Mouse (Mus musculus): ENCODE data around the gene Ptgfrn. TPM values are rescaled to one million over a fixed set of nuclear protein-coding genes. Genes with fewer than 3 reads are reported as not detected.

Gene Ptgfrn
- polyA plus RNA-seq, 1 experiment = 81.5 TPM

DNA sequence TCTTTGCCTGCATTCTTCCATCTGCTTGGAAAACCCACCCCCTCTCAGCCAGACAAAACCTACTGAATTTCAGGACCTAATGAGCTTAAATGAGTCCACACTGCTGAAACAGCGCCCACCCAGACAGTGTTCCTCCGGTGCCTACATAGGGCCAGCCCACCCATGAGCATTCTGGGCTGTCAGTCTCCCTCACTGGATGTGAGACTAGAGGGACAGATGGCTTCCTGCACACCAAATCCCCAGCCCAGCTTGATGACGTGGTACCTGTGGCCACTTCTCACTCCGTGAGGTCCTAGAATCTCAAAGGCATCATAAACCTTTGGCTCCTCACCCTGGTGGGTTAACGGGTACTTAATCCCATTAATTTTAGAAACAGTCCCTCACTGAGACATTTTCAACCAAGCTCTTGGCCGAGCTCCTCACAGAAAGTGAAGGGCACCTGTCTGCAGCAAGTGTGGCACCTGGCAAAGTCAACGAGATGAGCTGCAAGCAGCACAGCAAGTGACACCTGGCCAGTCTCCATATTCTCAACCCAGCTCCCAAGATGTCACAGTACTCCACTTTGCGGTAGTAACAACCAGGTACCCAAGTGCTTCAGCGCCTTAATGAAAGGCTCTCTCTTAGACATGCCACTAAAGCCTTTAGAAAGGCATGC lies 12.8 kb downstream of the Ptgfrn start:
- 77% methylated on average over 9 of the region's 9 CpGs for WGBS
- H3K4me3 ChIP-seq (replicated peaks; ENCODE audit: extremely low read depth, low read depth, low read length) = no peak overlapping the region
- DNase-seq = no peak

DNA sequence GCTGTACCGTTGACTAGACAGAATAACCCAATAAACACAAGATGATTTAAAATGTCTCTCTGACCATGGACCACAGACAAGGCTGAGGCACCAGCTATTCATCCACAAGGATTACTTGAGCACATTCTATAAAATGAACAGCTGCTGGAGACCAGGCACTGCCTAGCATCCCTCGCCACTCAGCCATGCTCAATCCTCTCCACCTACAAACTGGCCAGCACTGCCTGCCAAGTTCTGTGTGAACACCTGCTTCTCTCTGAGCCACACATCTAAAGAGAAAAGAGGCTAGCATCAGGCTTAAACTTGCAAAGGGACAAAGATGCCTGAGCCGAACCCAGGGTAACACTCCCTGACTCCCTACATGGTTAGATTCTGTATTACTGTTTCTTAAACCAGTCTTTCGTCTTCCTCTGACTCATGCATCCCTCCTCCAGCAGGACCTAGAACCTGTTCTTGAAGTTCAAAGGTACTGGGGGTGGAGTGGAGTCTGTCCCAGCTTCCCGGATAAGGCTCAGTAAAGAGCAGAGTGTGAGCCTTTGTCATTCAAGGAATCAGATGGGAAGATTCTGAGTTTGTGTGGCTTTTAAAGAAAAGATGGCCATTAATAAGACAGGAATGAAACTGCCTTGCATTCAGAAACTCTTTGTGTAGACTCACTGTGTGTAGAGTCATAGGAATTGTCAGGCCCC lies 14.2 kb downstream of the Ptgfrn start:
- peaks cover 34% of the 10 kb centered on the region for H3K4me1 ChIP-seq (ENCODE audit: control insufficient read depth, insufficient read depth, low read length)
- 81% methylated on average over 5 of the region's 5 CpGs for WGBS
- no peak for DNase-seq
- no peak overlapping the region for H3K4me3 ChIP-seq (replicated peaks; ENCODE audit: extremely low read depth, low read depth, low read length)
- TF ChIP-seq CTCF (IDR thresholded peaks at IDR 0.05; ENCODE audit: insufficient read depth, low read length) (no peak), POLR2A (IDR thresholded peaks at IDR 0.05; ENCODE audit: borderline replicate concordance, extremely low read depth, low read depth, low read length) (no peak)

More for the DNA sequence above, 12.8 kb downstream of the Ptgfrn start:
- H3K4me1 ChIP-seq (ENCODE audit: control insufficient read depth, insufficient read depth, low read length) = peaks cover 39% of the 10 kb centered on the region
- TF ChIP-seq CTCF (IDR thresholded peaks at IDR 0.05; ENCODE audit: insufficient read depth, low read length) (no peak), POLR2A (IDR thresholded peaks at IDR 0.05; ENCODE audit: borderline replicate concordance, extremely low read depth, low read depth, low read length) (no peak)

DNA sequence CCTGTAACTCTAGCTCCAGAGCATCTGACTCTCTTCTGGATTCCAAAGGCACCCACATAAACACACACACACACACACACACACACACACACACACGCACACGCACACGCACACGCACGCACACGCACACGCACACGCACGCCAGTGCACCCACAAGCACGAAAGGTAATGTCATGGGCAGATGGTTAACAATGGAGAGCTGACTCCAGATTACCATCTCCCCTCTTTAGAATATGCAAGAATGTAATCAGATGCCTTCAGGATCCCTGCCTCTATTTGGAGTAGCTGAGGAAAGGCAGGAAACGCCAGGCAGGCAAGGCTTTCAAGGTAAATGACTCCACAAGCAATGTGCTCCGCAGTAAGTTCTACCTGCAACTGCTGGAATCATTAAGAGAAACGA lies 17.9 kb downstream of the Ptgfrn start:
- Histone ChIP-seq H3K4me1 (ENCODE audit: control insufficient read depth, insufficient read depth, low read length) (peaks cover 4% of the 10 kb centered on the region), H3K4me3 (replicated peaks; ENCODE audit: extremely low read depth, low read depth, low read length) (no peak overlapping the region)
- DNase-seq = no peak
- no peak for TF ChIP-seq POLR2A (IDR thresholded peaks at IDR 0.05; ENCODE audit: borderline replicate concordance, extremely low read depth, low read depth, low read length)
- TF ChIP-seq CTCF (IDR thresholded peaks at IDR 0.05; ENCODE audit: insufficient read depth, low read length) = no peak
- WGBS = 82% methylated on average over 13 of the region's 13 CpGs

DNA sequence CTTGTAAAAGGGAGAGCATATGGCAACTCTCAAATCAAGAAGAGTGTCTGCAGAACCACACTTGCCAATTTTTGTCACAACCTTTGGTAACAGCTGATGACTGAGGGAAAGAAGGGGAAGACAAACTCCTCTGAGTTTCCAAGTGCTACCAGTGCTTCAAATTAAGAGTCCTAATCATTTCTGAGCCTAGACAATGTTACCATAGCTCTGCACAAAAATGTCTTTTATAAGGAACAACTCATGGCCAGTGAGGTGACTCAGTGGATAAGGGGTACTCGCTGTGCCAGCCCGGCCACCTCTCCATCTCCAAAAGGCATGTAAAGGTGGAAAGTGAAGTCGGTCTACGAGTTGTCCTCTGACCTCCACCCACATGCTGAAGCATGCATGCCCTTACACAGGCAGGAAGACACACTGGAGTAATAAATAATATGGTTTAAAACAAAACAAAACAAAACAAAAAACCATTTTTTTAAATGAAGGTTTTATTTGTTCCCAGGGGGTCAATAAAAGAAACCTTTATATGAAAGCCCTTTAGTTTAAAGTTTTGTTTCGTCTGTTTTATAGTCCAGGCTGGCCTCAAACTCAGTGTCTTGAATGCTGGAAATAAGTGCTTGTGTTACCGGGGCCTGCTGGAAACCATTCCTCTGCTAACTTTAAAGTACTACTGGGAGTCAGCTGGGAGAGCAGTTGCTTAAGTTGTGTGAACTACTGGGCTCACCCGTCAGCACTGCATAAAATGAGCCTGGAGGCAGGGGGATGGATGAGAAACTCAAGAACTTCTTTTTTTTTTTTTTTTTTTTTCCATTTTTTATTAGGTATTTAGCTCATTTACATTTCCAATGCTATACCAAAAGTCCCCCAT lies 23.3 kb downstream of the Ptgfrn start:
- no peak overlapping the region for H3K4me3 ChIP-seq (replicated peaks; ENCODE audit: extremely low read depth, low read depth, low read length)
- DNase-seq = no peak
- TF ChIP-seq POLR2A (IDR thresholded peaks at IDR 0.05; ENCODE audit: borderline replicate concordance, extremely low read depth, low read depth, low read length) (no peak), CTCF (IDR thresholded peaks at IDR 0.05; ENCODE audit: insufficient read depth, low read length) (no peak)
- H3K4me1 ChIP-seq (ENCODE audit: control insufficient read depth, insufficient read depth, low read length) = no peaks in the 10 kb centered on the region
- WGBS = 65% methylated on average over 7 of the region's 7 CpGs

DNA sequence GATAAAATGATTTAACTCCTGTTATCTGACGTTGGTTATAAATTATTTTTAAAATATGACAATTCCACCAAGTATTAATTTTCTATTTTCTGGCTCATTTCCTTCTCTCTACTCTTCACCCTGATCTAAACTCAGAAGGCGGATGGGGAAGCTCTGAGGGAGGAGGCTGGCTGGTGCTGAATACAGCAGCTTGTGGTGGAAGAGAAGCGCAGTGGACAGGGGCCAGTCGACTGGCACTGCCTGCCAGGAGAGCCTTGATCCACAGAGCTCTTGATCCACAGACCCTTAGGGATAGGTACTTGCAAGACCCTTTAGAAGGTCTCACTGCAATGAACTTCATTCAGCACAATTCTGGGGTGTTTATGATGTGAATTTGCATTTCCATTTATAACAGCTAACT lies 29.2 kb downstream of the Ptgfrn start:
- no peak for DNase-seq
- H3K4me3 ChIP-seq (replicated peaks; ENCODE audit: extremely low read depth, low read depth, low read length) = no peak overlapping the region
- no peak for TF ChIP-seq CTCF (IDR thresholded peaks at IDR 0.05; ENCODE audit: insufficient read depth, low read length)
- TF ChIP-seq POLR2A (IDR thresholded peaks at IDR 0.05; ENCODE audit: borderline replicate concordance, extremely low read depth, low read depth, low read length) = no peak
- peaks cover 10% of the 10 kb centered on the region for H3K4me1 ChIP-seq (ENCODE audit: control insufficient read depth, insufficient read depth, low read length)
- WGBS = 85% methylated on average over 4 of the region's 4 CpGs

DNA sequence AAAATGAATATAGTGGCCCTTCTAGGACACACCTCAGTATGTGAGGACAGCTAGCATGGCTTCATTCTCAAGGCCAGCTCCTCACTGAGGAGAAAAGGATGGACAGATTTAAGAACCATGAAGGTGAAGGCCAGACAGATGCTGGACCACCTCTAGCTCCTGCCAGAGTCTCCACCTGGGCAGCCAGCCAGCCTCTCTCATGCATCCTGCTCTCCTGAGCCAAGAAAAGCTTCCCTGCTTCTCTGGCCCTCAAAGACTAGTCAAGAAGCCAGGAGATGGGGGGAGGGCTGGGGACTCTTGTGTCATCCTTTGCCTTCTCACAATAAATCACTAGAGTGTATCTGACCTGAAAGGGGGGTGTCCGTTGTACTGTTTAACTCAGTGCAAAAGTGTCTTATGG lies 31.7 kb downstream of the Ptgfrn start:
- Histone ChIP-seq H3K4me3 (replicated peaks; ENCODE audit: extremely low read depth, low read depth, low read length) (no peak overlapping the region), H3K4me1 (ENCODE audit: control insufficient read depth, insufficient read depth, low read length) (peaks cover 13% of the 10 kb centered on the region)
- 33% methylated on average over 1 of the region's 1 CpGs for WGBS
- TF ChIP-seq CTCF (IDR thresholded peaks at IDR 0.05; ENCODE audit: insufficient read depth, low read length) (no peak), POLR2A (IDR thresholded peaks at IDR 0.05; ENCODE audit: borderline replicate concordance, extremely low read depth, low read depth, low read length) (no peak)
- no peak for DNase-seq

DNA sequence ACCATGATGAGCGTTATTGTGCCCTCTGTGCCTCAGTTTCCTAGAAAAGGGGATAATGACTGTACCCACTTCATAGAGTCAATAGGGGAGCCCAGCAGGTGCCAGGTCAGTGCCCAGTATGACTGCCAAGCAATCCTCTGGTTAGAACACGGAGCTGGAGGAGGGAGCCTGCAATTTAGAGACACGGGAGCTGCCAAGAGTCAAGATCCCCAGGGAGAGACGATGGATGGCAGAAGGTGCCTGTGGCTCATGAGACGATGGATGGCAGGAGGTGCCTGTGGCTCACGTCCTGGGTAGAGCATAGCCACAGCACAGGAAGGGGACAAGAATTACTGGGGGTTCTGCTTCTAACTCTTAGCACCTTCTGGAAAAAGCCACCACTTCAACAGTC lies 32.4 kb downstream of the Ptgfrn start:
- H3K4me3 ChIP-seq (replicated peaks; ENCODE audit: extremely low read depth, low read depth, low read length) = no peak overlapping the region
- TF ChIP-seq CTCF (IDR thresholded peaks at IDR 0.05; ENCODE audit: insufficient read depth, low read length) (no peak), POLR2A (IDR thresholded peaks at IDR 0.05; ENCODE audit: borderline replicate concordance, extremely low read depth, low read depth, low read length) (no peak)
- WGBS = 66% methylated on average over 6 of the region's 6 CpGs
- H3K4me1 ChIP-seq (ENCODE audit: control insufficient read depth, insufficient read depth, low read length) = peaks cover 17% of the 10 kb centered on the region
- DNase-seq = no peak

DNA sequence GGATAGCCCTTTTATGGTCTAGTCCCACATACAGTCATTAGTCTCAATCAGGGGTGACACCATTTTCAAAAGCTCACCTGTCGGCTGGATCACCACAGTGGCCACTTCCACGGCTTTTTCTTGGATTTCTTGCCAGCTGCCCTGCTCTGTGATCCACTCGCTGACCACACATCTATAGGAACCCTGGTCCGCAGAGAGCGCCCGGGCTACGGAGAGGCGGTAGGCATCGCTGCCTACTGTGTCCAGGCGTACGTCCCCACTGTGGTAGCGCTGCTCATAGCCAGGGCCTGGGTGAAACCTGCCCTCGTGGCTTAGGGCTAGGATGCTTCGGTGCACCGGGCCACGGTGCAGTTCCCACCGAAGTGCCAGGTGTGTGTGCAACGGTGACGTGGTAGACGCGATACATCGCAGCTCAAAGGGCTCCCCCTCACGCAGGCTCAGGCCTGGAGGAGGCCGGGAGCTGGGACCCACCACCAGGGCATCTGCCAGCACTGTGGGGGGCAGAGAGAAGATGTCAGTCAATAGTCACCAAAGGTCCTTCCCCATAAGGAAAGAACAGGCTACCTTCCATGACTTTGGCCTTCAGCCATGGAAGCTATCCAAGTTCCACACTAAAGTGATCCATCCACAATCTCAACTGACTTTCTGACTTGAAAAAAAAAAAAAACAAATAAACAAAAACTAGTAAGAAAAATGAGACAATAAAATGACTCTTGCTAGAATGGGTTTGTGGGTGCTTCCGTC lies 32.9 kb downstream of the Ptgfrn start:
- peaks cover 21% of the 10 kb centered on the region for H3K4me1 ChIP-seq (ENCODE audit: control insufficient read depth, insufficient read depth, low read length)
- DNase-seq = no peak
- WGBS = 95% methylated on average over 25 of the region's 25 CpGs
- TF ChIP-seq CTCF (IDR thresholded peaks at IDR 0.05; ENCODE audit: insufficient read depth, low read length) (no peak), POLR2A (IDR thresholded peaks at IDR 0.05; ENCODE audit: borderline replicate concordance, extremely low read depth, low read depth, low read length) (no peak)
- no peak overlapping the region for H3K4me3 ChIP-seq (replicated peaks; ENCODE audit: extremely low read depth, low read depth, low read length)

DNA sequence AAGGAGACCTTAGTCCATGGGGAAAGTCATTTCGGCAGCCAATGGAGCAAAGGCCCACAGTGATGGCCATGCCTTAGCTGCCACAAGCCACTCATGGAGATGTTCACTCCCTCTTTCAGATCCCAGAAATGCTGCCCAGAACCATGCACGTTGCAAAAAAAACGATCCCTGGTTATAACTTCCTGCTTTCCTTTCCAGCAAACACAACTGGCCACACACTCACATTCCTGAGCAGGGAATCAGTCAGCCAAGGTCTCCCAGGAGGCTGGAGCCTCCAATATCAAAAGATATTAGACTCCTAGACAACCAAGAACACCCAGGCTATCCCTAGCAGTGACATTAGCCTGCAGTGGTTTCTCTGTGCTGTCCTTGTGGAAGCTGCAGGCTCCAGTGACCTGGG lies 34.2 kb downstream of the Ptgfrn start:
- WGBS = 27% methylated on average over 3 of the region's 3 CpGs
- no peak for TF ChIP-seq CTCF (IDR thresholded peaks at IDR 0.05; ENCODE audit: insufficient read depth, low read length)
- TF ChIP-seq POLR2A (IDR thresholded peaks at IDR 0.05; ENCODE audit: borderline replicate concordance, extremely low read depth, low read depth, low read length) = no peak
- Histone ChIP-seq H3K4me1 (ENCODE audit: control insufficient read depth, insufficient read depth, low read length) (peaks cover 32% of the 10 kb centered on the region), H3K4me3 (replicated peaks; ENCODE audit: extremely low read depth, low read depth, low read length) (no peak overlapping the region)
- DNase-seq = no peak

All from lung, adult 2 months (tissue).